ENCODE assay signal across 19 mouse cellular contexts in the genomic region with DNA sequence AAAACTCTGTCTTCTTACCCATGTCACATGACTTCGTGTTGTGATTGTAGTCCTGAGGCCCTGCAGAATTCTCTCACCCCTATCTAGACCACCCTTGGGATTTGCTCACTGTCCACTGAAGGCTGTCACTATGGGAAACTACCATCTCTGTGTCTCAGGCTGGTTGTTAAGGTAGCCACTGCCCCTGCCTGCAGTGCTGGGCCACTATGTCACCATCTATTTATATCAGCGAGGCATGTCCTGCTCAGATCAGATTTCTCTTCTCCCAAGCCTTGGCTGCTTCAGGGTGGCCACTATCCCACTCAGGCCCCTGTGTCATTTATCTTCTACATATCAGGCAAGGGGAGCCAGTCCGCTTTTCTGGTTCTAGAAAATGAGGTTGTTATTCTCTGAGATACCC. TPM values are rescaled to one million over a fixed set of nuclear protein-coding genes. Genes with fewer than 3 reads are reported as not detected.
DNase-seq lines count a peak whose midpoint lies in the region; ATAC-seq and TF ChIP-seq lines count a peak whose summit lies in the region.
"Had no signal": no experiment of that assay in that cellular context is flagged by ENCODE, and none has a peak within 500 bp of the region (broad histone marks: within the 10 kb centered on the region; RNA-seq: fewer than 3 reads in every experiment).

No protein-coding gene starts in this region.

- no peak overlapping the region for H3K9ac ChIP-seq in limb, embryonic 13.5 days
- H3K9ac ChIP-seq in heart, embryonic 14.5 days (ENCODE audit: low read length), result no peak overlapping the region
- H3K9ac ChIP-seq: hindbrain, embryonic 12.5 days; liver, postnatal 0 days; neural tube, embryonic 13.5 days had no signal

- no peaks in the 10 kb centered on the region for H3K36me3 ChIP-seq in limb, embryonic 13.5 days
- no peaks in the 10 kb centered on the region for H3K36me3 ChIP-seq in limb, embryonic 10.5 days
- no peaks in the 10 kb centered on the region for H3K36me3 ChIP-seq in heart, embryonic 14.5 days (ENCODE audit: control insufficient read depth, insufficient read depth, low read length)
- H3K36me3 ChIP-seq: hindbrain, embryonic 12.5 days; neural tube, embryonic 13.5 days had no signal

- no peak overlapping the region for H3K4me2 ChIP-seq in limb, embryonic 13.5 days (replicated peaks)
- no peak overlapping the region for H3K4me2 ChIP-seq in heart, embryonic 14.5 days (ENCODE audit: low read length)
- H3K4me2 ChIP-seq: hindbrain, embryonic 12.5 days; midbrain, embryonic 11.5 days; neural tube, embryonic 13.5 days had no signal

- H3K4me1 ChIP-seq in limb, embryonic 13.5 days, result no peaks in the 10 kb centered on the region
- H3K4me1 ChIP-seq in limb, embryonic 10.5 days, result peaks cover 4% of the 10 kb centered on the region; the same call in 1 of the 2 replicates
- H3K4me1 ChIP-seq in heart, embryonic 14.5 days (ENCODE audit: control insufficient read depth in 2 of 2, insufficient read depth in 2 of 2, low read length in 2 of 2), result peaks cover 6 to 9% of the 10 kb centered on the region in 2 experiments; a peak in 3 of 4 replicates
- no peaks in the 10 kb centered on the region for H3K4me1 ChIP-seq in lung, adult 2 months (ENCODE audit: control insufficient read depth, insufficient read depth, low read length)
- H3K4me1 ChIP-seq: hindbrain, embryonic 12.5 days; neural tube, embryonic 13.5 days had no signal

- H3K9me3 ChIP-seq in limb, embryonic 13.5 days, result no peaks in the 10 kb centered on the region
- H3K9me3 ChIP-seq in limb, embryonic 10.5 days (replicated peaks), result no peaks in the 10 kb centered on the region
- H3K9me3 ChIP-seq in heart, embryonic 14.5 days (ENCODE audit: control insufficient read depth, low read length), result no peaks in the 10 kb centered on the region
- H3K9me3 ChIP-seq: hindbrain, embryonic 12.5 days; neural tube, embryonic 13.5 days had no signal

- no peak for TF ChIP-seq CTCF in gastrocnemius, adult 2 months (IDR thresholded peaks at IDR 0.05)
- TF ChIP-seq CTCF in lung, adult 2 months (IDR thresholded peaks at IDR 0.05; ENCODE audit: insufficient read depth, low read length), result no peak

- ATAC-seq in limb, embryonic 13.5 days (ENCODE audit: low FRiP score, low read depth), result 0 out of 2 replicates have a peak, but pooled peaks have one; percentile 28
- peak; percentile 61 for ATAC-seq in heart, embryonic 14.5 days (ENCODE audit: insufficient number of reproducible peaks, insufficient read depth, low FRiP score, low read depth)
- ATAC-seq: inflammation-experienced regulatory T-cells, adult 6 months; liver, postnatal 0 days had no signal

- intact Hi-C loops in gastrocnemius, adult 2 months (cut with DNase I), result no loop called here

- H3K27me3 ChIP-seq in limb, embryonic 13.5 days, result no peaks in the 10 kb centered on the region
- H3K27me3 ChIP-seq in limb, embryonic 10.5 days (ENCODE audit: low read depth, poor library complexity, severe bottlenecking), result no peaks in the 10 kb centered on the region
- H3K27me3 ChIP-seq in heart, embryonic 14.5 days (ENCODE audit: control insufficient read depth, insufficient read depth, low read length), result no peaks in the 10 kb centered on the region
- H3K27me3 ChIP-seq: hindbrain, embryonic 12.5 days; neural tube, embryonic 13.5 days had no signal

- TF ChIP-seq POLR2A in lung, adult 2 months (IDR thresholded peaks at IDR 0.05; ENCODE audit: borderline replicate concordance, extremely low read depth, low read depth, low read length), result no peak

- peak; percentile 73 for DNase-seq in gastrocnemius, adult 2 months
- DNase-seq in gastrocnemius, postnatal 10 days, result no peak
- no peak for DNase-seq in limb, embryonic 10.5 days (ENCODE audit: low spot score)
- DNase-seq in lung, adult 2 months, result no peak
- no peak for DNase-seq in testis, postnatal 10 days (ENCODE audit: low spot score)
- DNase-seq: adrenal gland, adult 8-10 months; cerebellum, postnatal 14 days; kidney, postnatal 10 days; liver; liver, postnatal 0 days; lung, postnatal 36 days; right cerebral cortex, postnatal 4 days; thymus, postnatal 4 days had no signal

- 76% methylated on average over 3 of the region's 3 CpGs for WGBS in limb, embryonic 13.5 days
- 65% methylated on average over 3 of the region's 3 CpGs for WGBS in limb, embryonic 10.5 days
- WGBS in heart, embryonic 14.5 days, result 30% methylated on average over 3 of the region's 3 CpGs
- WGBS in lung, adult 2 months, result 84% methylated on average over 3 of the region's 3 CpGs

- H3K4me3 ChIP-seq in gastrocnemius, adult 2 months, result peak overlapping the region; percentile 35
- no peak overlapping the region for H3K4me3 ChIP-seq in limb, embryonic 13.5 days
- H3K4me3 ChIP-seq in limb, embryonic 10.5 days, result no peak overlapping the region
- no peak overlapping the region for H3K4me3 ChIP-seq in heart, embryonic 14.5 days (ENCODE audit: control insufficient read depth in 1 of 2, insufficient read depth in 1 of 2, low read depth in 1 of 2, low read length in 2 of 2)
- no peak overlapping the region for H3K4me3 ChIP-seq in lung, adult 2 months (replicated peaks; ENCODE audit: extremely low read depth, low read depth, low read length)
- H3K4me3 ChIP-seq: hindbrain, embryonic 12.5 days; neural tube, embryonic 13.5 days had no signal

- H3K27ac ChIP-seq in gastrocnemius, adult 2 months, result peak overlapping the region; percentile 85
- no peak overlapping the region for H3K27ac ChIP-seq in limb, embryonic 13.5 days
- H3K27ac ChIP-seq in limb, embryonic 10.5 days, result no peak overlapping the region
- H3K27ac ChIP-seq in heart, embryonic 14.5 days (replicated peaks in 1 of 2; ENCODE audit: control insufficient read depth in 1 of 2, insufficient read depth in 1 of 2, low read depth in 2 of 2, low read length in 2 of 2), result peak overlapping the region; percentile 7 to 67; a peak in 3 of 4 replicates
- H3K27ac ChIP-seq: hindbrain, embryonic 12.5 days; neural tube, embryonic 13.5 days had no signal

RNA-seq across cellular contexts. Expression of a gene that starts 8.4 kb away (rescaled TPM):
- total RNA-seq in gastrocnemius, adult 2 months (2021), result 10 to 100 TPM; 20.4 to 23.9 TPM
- 10 to 100 TPM; 20.2 to 24.4 TPM for total RNA-seq in gastrocnemius, postnatal 10 days (2021)
- polyA plus RNA-seq in limb, embryonic 13.5 days (2015; fragmentation: Nextera tagmentation; extraction: Ambion mirVana), result 13.9 and 15.3 TPM in 2 replicates
- polyA plus RNA-seq in limb, embryonic 10.5 days (2016; fragmentation: Nextera tagmentation; extraction: Ambion mirVana), result 11.0 and 11.7 TPM in 2 replicates
- 10.1 and 10.6 TPM in 2 replicates for polyA plus RNA-seq in heart, embryonic 14.5 days (2014; fragmentation: Nextera tagmentation; extraction: Ambion mirVana)
- 43.5 and 47.8 TPM in 2 replicates for polyA plus RNA-seq in lung, adult 2 months (2012; rRNA removed)

RNA-seq across cellular contexts. Expression of a gene that starts 46.4 kb away (rescaled TPM):
- total RNA-seq in gastrocnemius, adult 2 months (2021), result 1 to 10 TPM in 1 of 2 experiments, under 1 TPM in 1; 0.69 to 1.4 TPM
- 1 to 10 TPM; 2.0 to 2.6 TPM for total RNA-seq in gastrocnemius, postnatal 10 days (2021)
- polyA plus RNA-seq in limb, embryonic 13.5 days (2015; fragmentation: Nextera tagmentation; extraction: Ambion mirVana), result 0.23 and 0.33 TPM in 2 replicates
- polyA plus RNA-seq in limb, embryonic 10.5 days (2016; fragmentation: Nextera tagmentation; extraction: Ambion mirVana), result not detected in 2 replicates
- 0.16 and 0.26 TPM in 2 replicates for polyA plus RNA-seq in heart, embryonic 14.5 days (2014; fragmentation: Nextera tagmentation; extraction: Ambion mirVana)
- polyA plus RNA-seq in lung, adult 2 months (2012; rRNA removed), result 14.5 and 18.5 TPM in 2 replicates
- polyA plus RNA-seq: liver, postnatal 0 days; midbrain, embryonic 11.5 days had no signal

Comparison
In these comparisons a context has a peak if more than half of its experiments do, and no peak if none do; other contexts are left out.
1. H3K27ac ChIP-seq: peak in gastrocnemius, adult 2 months (single experiment) and heart, embryonic 14.5 days (2 of 2); none in limb, embryonic 13.5 days (single experiment) and limb, embryonic 10.5 days (single experiment).
2. RNA of a gene that starts 46.4 kb away (polyA plus RNA-seq): 14.5 to 18.5 TPM in lung, adult 2 months; 0.23 to 0.33 TPM in limb, embryonic 13.5 days, 0.16 to 0.26 TPM in heart, embryonic 14.5 days and not detected in limb, embryonic 10.5 days; every median in the first group is over 10 times any median in the second.